Comparison of ENCODE assay signal across 9 mouse cellular contexts in the genomic region with DNA sequence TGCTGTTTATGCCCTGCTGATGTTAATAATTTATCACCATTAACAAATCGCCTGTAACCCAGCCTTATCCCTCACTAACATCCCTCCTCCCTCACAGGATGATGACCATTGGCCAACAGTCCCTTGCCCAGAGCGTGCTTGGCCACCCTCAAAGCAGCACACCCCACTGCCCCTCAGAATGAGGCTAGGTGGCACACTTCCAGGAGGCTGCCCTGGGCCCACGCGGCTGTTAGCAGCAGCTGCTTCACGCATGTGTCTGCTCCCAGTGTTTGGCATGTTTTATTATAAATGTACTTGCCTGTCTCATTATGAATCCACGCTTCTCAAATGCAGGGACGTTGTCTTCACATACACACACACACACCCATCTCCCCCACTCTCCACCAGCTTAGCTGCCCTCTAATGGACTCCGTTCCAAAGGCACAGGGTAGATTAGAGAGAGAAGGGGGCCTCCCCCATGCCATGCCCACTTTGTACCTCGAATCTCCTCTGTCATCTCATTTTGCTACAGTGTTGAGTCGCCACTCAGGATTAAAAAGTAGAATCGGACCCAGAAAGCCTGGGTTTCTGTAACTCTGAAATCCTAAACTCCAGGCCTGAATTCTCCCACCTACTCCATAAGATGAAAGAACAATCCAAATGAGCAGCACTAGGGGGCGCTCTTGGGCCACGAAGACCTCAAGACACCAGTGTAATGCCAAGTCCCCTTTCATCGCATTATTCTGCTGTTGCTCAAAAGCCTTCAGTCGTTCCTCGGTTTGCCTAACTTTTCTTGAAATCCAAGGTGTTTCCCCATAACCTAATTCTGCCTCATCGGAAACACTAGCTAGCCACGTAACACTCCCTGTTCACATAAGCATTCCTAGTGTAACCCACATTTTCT. TPM values are rescaled to one million over a fixed set of nuclear protein-coding genes. Genes with fewer than 3 reads are reported as not detected.
DNase-seq lines count a peak whose midpoint lies in the region; ATAC-seq and TF ChIP-seq lines count a peak whose summit lies in the region.
"Had no signal": no experiment of that assay in that cellular context is flagged by ENCODE, and none has a peak within 500 bp of the region (broad histone marks: within the 10 kb centered on the region; RNA-seq: fewer than 3 reads in every experiment).

No protein-coding gene starts in this region.

- no peaks in the 10 kb centered on the region for H3K79me2 ChIP-seq in heart, adult 2 months (replicated peaks; ENCODE audit: control insufficient read depth, insufficient read depth, low read length)

- DNase-seq in CD4-positive, CD25-positive, alpha-beta regulatory T cell, adult 2 months (ENCODE audit: low read depth, low spot score) = peak; percentile 93
- DNase-seq in embryonic facial prominence, embryonic 14.5 days (ENCODE audit: low spot score) = peak; percentile 94
- peak; percentile 83 to 85 for DNase-seq in heart, adult 2 months
- DNase-seq in kidney, adult 9 months = peak; percentile 94
- DNase-seq in limb, embryonic 14.5 days (ENCODE audit: low spot score) = peak; percentile 92

- no peaks in the 10 kb centered on the region for H3K9me3 ChIP-seq in embryonic facial prominence, embryonic 14.5 days (ENCODE audit: control insufficient read depth, low read length)
- H3K9me3 ChIP-seq in limb, embryonic 14.5 days (ENCODE audit: control insufficient read depth, low read length) = no peaks in the 10 kb centered on the region
- no peaks in the 10 kb centered on the region for H3K9me3 ChIP-seq in stomach, embryonic 16.5 days (replicated peaks; ENCODE audit: control insufficient read depth, low read length)
- H3K9me3 ChIP-seq: midbrain, embryonic 12.5 days had no signal

- TF ChIP-seq CTCF in bone marrow, adult 2 months (IDR thresholded peaks at IDR 0.05; ENCODE audit: control insufficient read depth, insufficient read depth, low read length) = peak; percentile 90
- TF ChIP-seq CTCF in heart, adult 2 months (IDR thresholded peaks at IDR 0.05) = peak; percentile 95

- no peak overlapping the region for H3K4me3 ChIP-seq in bone marrow, adult 2 months (replicated peaks; ENCODE audit: control insufficient read depth, low read depth, low read length)
- no peak overlapping the region for H3K4me3 ChIP-seq in embryonic facial prominence, embryonic 14.5 days (ENCODE audit: low read depth, low read length)
- H3K4me3 ChIP-seq in heart, adult 2 months = peak overlapping the region; percentile 30; the same call in 1 of the 2 replicates
- H3K4me3 ChIP-seq in limb, embryonic 14.5 days (replicated peaks; ENCODE audit: low read length) = no peak overlapping the region
- 0 out of 2 replicates have a peak overlapping the region, but pooled peaks have one; percentile 13 for H3K4me3 ChIP-seq in stomach, embryonic 16.5 days (replicated peaks; ENCODE audit: low read length)
- H3K4me3 ChIP-seq: midbrain, embryonic 12.5 days had no signal

- H3K9ac ChIP-seq in embryonic facial prominence, embryonic 14.5 days (ENCODE audit: low read depth, low read length) = 0 out of 2 replicates have a peak overlapping the region, but pooled peaks have one; percentile 21
- no peak overlapping the region; the same call in 1 of the 2 replicates for H3K9ac ChIP-seq in heart, adult 2 months (ENCODE audit: low read depth, low read length)
- no peak overlapping the region; the same call in 1 of the 2 replicates for H3K9ac ChIP-seq in limb, embryonic 14.5 days (ENCODE audit: low read depth, low read length, severe bottlenecking)
- H3K9ac ChIP-seq in stomach, embryonic 16.5 days (ENCODE audit: low read length) = no peak overlapping the region
- H3K9ac ChIP-seq: midbrain, embryonic 12.5 days had no signal

- no peak for TF ChIP-seq POLR2A in bone marrow, adult 2 months (IDR thresholded peaks at IDR 0.05; ENCODE audit: borderline replicate concordance, control insufficient read depth, low read depth, low read length)
- TF ChIP-seq POLR2A in heart, adult 2 months (IDR thresholded peaks at IDR 0.05; ENCODE audit: insufficient read depth, low read depth, low read length) = no peak
- no peak for TF ChIP-seq POLR2A in limb, embryonic 14.5 days (IDR thresholded peaks at IDR 0.05; ENCODE audit: borderline replicate concordance, extremely low read depth, insufficient read depth, insufficient read length)

- peak overlapping the region; percentile 44; the same call in 1 of the 2 replicates for H3K27ac ChIP-seq in bone marrow, adult 2 months (ENCODE audit: control insufficient read depth, insufficient read depth, low read depth, low read length, poor library complexity)
- H3K27ac ChIP-seq in embryonic facial prominence, embryonic 14.5 days (replicated peaks; ENCODE audit: low read depth, low read length) = peak overlapping the region; percentile 50
- H3K27ac ChIP-seq in heart, adult 2 months = peak overlapping the region; percentile 60
- peak overlapping the region; percentile 26; the same call in 1 of the 2 replicates for H3K27ac ChIP-seq in limb, embryonic 14.5 days (replicated peaks; ENCODE audit: low read depth, low read length)
- peak overlapping the region; percentile 56 for H3K27ac ChIP-seq in stomach, embryonic 16.5 days (ENCODE audit: low read length)
- H3K27ac ChIP-seq: midbrain, embryonic 12.5 days had no signal

- intact Hi-C loops in heart, adult 2 months (cut with DNase I) = loop anchor here (1.0 to 5.0 kb wide), 6 partner anchors 21 to 265 kb away; a partner anchor contains a TSS

- no peaks in the 10 kb centered on the region; the same call in 1 of the 2 replicates for H3K4me1 ChIP-seq in bone marrow, adult 2 months (ENCODE audit: control insufficient read depth, insufficient read depth, low read length)
- peaks cover 17% of the 10 kb centered on the region; the same call in 1 of the 2 replicates for H3K4me1 ChIP-seq in embryonic facial prominence, embryonic 14.5 days (ENCODE audit: control insufficient read depth, insufficient read depth, low read length)
- H3K4me1 ChIP-seq in heart, adult 2 months (ENCODE audit: control insufficient read depth, insufficient read depth, low read length) = peaks cover 14% of the 10 kb centered on the region
- H3K4me1 ChIP-seq in limb, embryonic 14.5 days (ENCODE audit: control insufficient read depth, insufficient read depth, low read length) = peaks cover 20% of the 10 kb centered on the region
- H3K4me1 ChIP-seq in stomach, embryonic 16.5 days (ENCODE audit: control insufficient read depth, insufficient read depth, low read length) = peaks cover 32% of the 10 kb centered on the region

- H3K4me2 ChIP-seq in embryonic facial prominence, embryonic 14.5 days (ENCODE audit: low read depth, low read length) = peak overlapping the region; percentile 47
- peak overlapping the region; percentile 35 for H3K4me2 ChIP-seq in limb, embryonic 14.5 days (replicated peaks; ENCODE audit: low read depth, low read length, severe bottlenecking)
- H3K4me2 ChIP-seq in stomach, embryonic 16.5 days (ENCODE audit: low read depth, low read length) = peak overlapping the region; percentile 35
- H3K4me2 ChIP-seq: midbrain, embryonic 12.5 days had no signal

- 36% methylated on average over 18 of the region's 18 CpGs for WGBS in bone marrow, adult 2 months
- WGBS in embryonic facial prominence, embryonic 14.5 days = 30% methylated on average over 18 of the region's 18 CpGs
- WGBS in heart, adult 2 months = 31% methylated on average over 18 of the region's 18 CpGs
- 29% methylated on average over 18 of the region's 18 CpGs for WGBS in limb, embryonic 14.5 days
- WGBS in stomach, embryonic 16.5 days = 22% methylated on average over 18 of the region's 18 CpGs

- 0 out of 2 replicates have a peak, but pooled peaks have one; percentile 56 for ATAC-seq in embryonic facial prominence, embryonic 14.5 days (ENCODE audit: low read depth)
- ATAC-seq in limb, embryonic 14.5 days (ENCODE audit: low FRiP score, low read depth) = peak; percentile 60; the same call in 1 of the 2 replicates
- peak; percentile 72; the same call in 1 of the 2 replicates for ATAC-seq in monocyte, adult 5-6 weeks (replicated peaks; ENCODE audit: insufficient number of reproducible peaks, low FRiP score, low TSS enrichment, poor library complexity, severe bottlenecking)
- 0 out of 2 replicates have a peak, but pooled peaks have one; percentile 25 for ATAC-seq in stomach, embryonic 16.5 days (ENCODE audit: insufficient read depth, low FRiP score)

- no peaks in the 10 kb centered on the region for H3K27me3 ChIP-seq in embryonic facial prominence, embryonic 14.5 days (replicated peaks; ENCODE audit: control insufficient read depth, insufficient read depth, low read length)
- no peaks in the 10 kb centered on the region for H3K27me3 ChIP-seq in heart, adult 2 months (ENCODE audit: control insufficient read depth, insufficient read depth, low read length)
- H3K27me3 ChIP-seq in limb, embryonic 14.5 days (ENCODE audit: control insufficient read depth, insufficient read depth, low read length) = no peaks in the 10 kb centered on the region
- H3K27me3 ChIP-seq in stomach, embryonic 16.5 days (ENCODE audit: control insufficient read depth, insufficient read depth, low read length) = no peaks in the 10 kb centered on the region

- peak; percentile 93 for TF ChIP-seq EP300 in heart, adult 2 months (IDR thresholded peaks at IDR 0.05; ENCODE audit: insufficient read depth, low read depth, low read length)

- H3K36me3 ChIP-seq in embryonic facial prominence, embryonic 14.5 days (ENCODE audit: control insufficient read depth, insufficient read depth, low read length) = no peaks in the 10 kb centered on the region
- no peaks in the 10 kb centered on the region for H3K36me3 ChIP-seq in heart, adult 2 months (ENCODE audit: control insufficient read depth, insufficient read depth, low read length)
- no peaks in the 10 kb centered on the region for H3K36me3 ChIP-seq in limb, embryonic 14.5 days (ENCODE audit: control insufficient read depth, insufficient read depth, low read length)
- H3K36me3 ChIP-seq in stomach, embryonic 16.5 days (ENCODE audit: control insufficient read depth, insufficient read depth, low read length) = no peaks in the 10 kb centered on the region
- H3K36me3 ChIP-seq: midbrain, embryonic 12.5 days had no signal

RNA-seq across cellular contexts. Expression of a gene that starts 8.5 kb away (rescaled TPM):
- 3.5 and 6.3 TPM in 2 replicates for polyA plus RNA-seq in bone marrow, adult 2 months (2011; ENCODE audit: insufficient read depth, insufficient read length, low replicate concordance, missing spikeins)
- 47.0 and 47.5 TPM in 2 replicates for polyA plus RNA-seq in embryonic facial prominence, embryonic 14.5 days (2014; fragmentation: Nextera tagmentation; extraction: Ambion mirVana)
- 10 to 100 TPM; 31.6 to 32.5 TPM for total RNA-seq in heart, adult 2 months (2021)
- polyA plus RNA-seq in heart, adult 2 months (2012; rRNA removed) = 49.8 and 70.9 TPM in 2 replicates
- polyA plus RNA-seq in limb, embryonic 14.5 days (2012; rRNA removed) = 82.8 and 101 TPM in 2 replicates
- 44.2 and 46.3 TPM in 2 replicates for polyA plus RNA-seq in limb, embryonic 14.5 days (2014; fragmentation: Nextera tagmentation; extraction: Ambion mirVana)
- total RNA-seq in monocyte, adult 5-6 weeks (2017) = 13.5 to 48.9 TPM (median 15.1 TPM) in 3 replicates
- polyA plus RNA-seq in stomach, embryonic 16.5 days (2015; fragmentation: Nextera tagmentation; extraction: Ambion mirVana) = 53.6 and 56.9 TPM in 2 replicates

RNA-seq across cellular contexts. Expression of a gene that starts 12.5 kb away (rescaled TPM):
- 11.2 and 28.8 TPM in 2 replicates for polyA plus RNA-seq in bone marrow, adult 2 months (2011; ENCODE audit: insufficient read depth, insufficient read length, low replicate concordance, missing spikeins)
- 61.4 and 73.4 TPM in 2 replicates for polyA plus RNA-seq in embryonic facial prominence, embryonic 14.5 days (2014; fragmentation: Nextera tagmentation; extraction: Ambion mirVana)
- total RNA-seq in heart, adult 2 months (2021) = 1 to 10 TPM; 6.5 to 6.7 TPM
- polyA plus RNA-seq in heart, adult 2 months (2012; rRNA removed) = 7.3 and 10.4 TPM in 2 replicates
- 56.1 and 80.2 TPM in 2 replicates for polyA plus RNA-seq in limb, embryonic 14.5 days (2012; rRNA removed)
- 74.0 and 81.0 TPM in 2 replicates for polyA plus RNA-seq in limb, embryonic 14.5 days (2014; fragmentation: Nextera tagmentation; extraction: Ambion mirVana)
- total RNA-seq in monocyte, adult 5-6 weeks (2017) = 3.8 to 7.1 TPM (median 5.7 TPM) in 3 replicates
- polyA plus RNA-seq in stomach, embryonic 16.5 days (2015; fragmentation: Nextera tagmentation; extraction: Ambion mirVana) = 42.3 and 50.6 TPM in 2 replicates

RNA-seq across cellular contexts. Expression of a gene that starts 12.5 kb away (rescaled TPM):
- polyA plus RNA-seq in bone marrow, adult 2 months (2011; ENCODE audit: insufficient read depth, insufficient read length, low replicate concordance, missing spikeins) = not detected in 2 replicates
- 0.22 and 0.35 TPM in 2 replicates for polyA plus RNA-seq in embryonic facial prominence, embryonic 14.5 days (2014; fragmentation: Nextera tagmentation; extraction: Ambion mirVana)
- under 1 TPM; 0.21 to 0.23 TPM for total RNA-seq in heart, adult 2 months (2021)
- polyA plus RNA-seq in heart, adult 2 months (2012; rRNA removed) = not detected in 2 replicates
- 0.41 and 0.49 TPM in 2 replicates for polyA plus RNA-seq in limb, embryonic 14.5 days (2012; rRNA removed)
- 0.23 and 0.65 TPM in 2 replicates for polyA plus RNA-seq in limb, embryonic 14.5 days (2014; fragmentation: Nextera tagmentation; extraction: Ambion mirVana)
- total RNA-seq in monocyte, adult 5-6 weeks (2017) = not detected in 3 replicates
- 0.19 and 0.21 TPM in 2 replicates for polyA plus RNA-seq in stomach, embryonic 16.5 days (2015; fragmentation: Nextera tagmentation; extraction: Ambion mirVana)

RNA-seq across cellular contexts. Expression of a gene that starts 18.7 kb away (rescaled TPM):
- polyA plus RNA-seq in bone marrow, adult 2 months (2011; ENCODE audit: insufficient read depth, insufficient read length, low replicate concordance, missing spikeins) = 3.3 TPM in 1 of 2 replicates, not detected in the other
- 4.8 and 5.2 TPM in 2 replicates for polyA plus RNA-seq in embryonic facial prominence, embryonic 14.5 days (2014; fragmentation: Nextera tagmentation; extraction: Ambion mirVana)
- total RNA-seq in heart, adult 2 months (2021) = 1 to 10 TPM; 4.8 to 7.6 TPM
- polyA plus RNA-seq in heart, adult 2 months (2012; rRNA removed) = 9.4 and 13.8 TPM in 2 replicates
- polyA plus RNA-seq in limb, embryonic 14.5 days (2012; rRNA removed) = 10.0 and 12.7 TPM in 2 replicates
- 6.9 and 7.5 TPM in 2 replicates for polyA plus RNA-seq in limb, embryonic 14.5 days (2014; fragmentation: Nextera tagmentation; extraction: Ambion mirVana)
- total RNA-seq in monocyte, adult 5-6 weeks (2017) = not detected in 3 replicates
- 2.4 and 2.5 TPM in 2 replicates for polyA plus RNA-seq in stomach, embryonic 16.5 days (2015; fragmentation: Nextera tagmentation; extraction: Ambion mirVana)

RNA-seq across cellular contexts. Expression of a gene that starts 24.3 kb away (rescaled TPM):
- 0.95 TPM in 1 of 2 replicates, not detected in the other for polyA plus RNA-seq in bone marrow, adult 2 months (2011; ENCODE audit: insufficient read depth, insufficient read length, low replicate concordance, missing spikeins)
- polyA plus RNA-seq in embryonic facial prominence, embryonic 14.5 days (2014; fragmentation: Nextera tagmentation; extraction: Ambion mirVana) = not detected in 2 replicates
- under 1 TPM in 1 of 2 experiments, not detected in 1; 0.05 TPM for total RNA-seq in heart, adult 2 months (2021)
- 0.04 and 0.12 TPM in 2 replicates for polyA plus RNA-seq in heart, adult 2 months (2012; rRNA removed)
- 0.08 and 0.29 TPM in 2 replicates for polyA plus RNA-seq in limb, embryonic 14.5 days (2012; rRNA removed)
- 0.18 and 0.37 TPM in 2 replicates for polyA plus RNA-seq in limb, embryonic 14.5 days (2014; fragmentation: Nextera tagmentation; extraction: Ambion mirVana)
- total RNA-seq in monocyte, adult 5-6 weeks (2017) = not detected in 3 replicates
- polyA plus RNA-seq in stomach, embryonic 16.5 days (2015; fragmentation: Nextera tagmentation; extraction: Ambion mirVana) = 0.08 and 0.20 TPM in 2 replicates
- polyA plus RNA-seq: midbrain, embryonic 12.5 days had no signal

Comparison
In these comparisons a context has a peak if more than half of its experiments do, and no peak if none do; other contexts are left out.
1. H3K4me3 ChIP-seq: peak in heart, adult 2 months (single experiment) and stomach, embryonic 16.5 days (single experiment); none in bone marrow, adult 2 months (single experiment), embryonic facial prominence, embryonic 14.5 days (single experiment) and limb, embryonic 14.5 days (single experiment).
2. Peak in every context shown above with its lines, with median percentiles within 50 percentile points of each other: DNase-seq, H3K27ac ChIP-seq, ATAC-seq and H3K4me2 ChIP-seq.